Mouse (Mus musculus): ENCODE results near the gene Dnah8.

The Dnah8 gene

DNA sequence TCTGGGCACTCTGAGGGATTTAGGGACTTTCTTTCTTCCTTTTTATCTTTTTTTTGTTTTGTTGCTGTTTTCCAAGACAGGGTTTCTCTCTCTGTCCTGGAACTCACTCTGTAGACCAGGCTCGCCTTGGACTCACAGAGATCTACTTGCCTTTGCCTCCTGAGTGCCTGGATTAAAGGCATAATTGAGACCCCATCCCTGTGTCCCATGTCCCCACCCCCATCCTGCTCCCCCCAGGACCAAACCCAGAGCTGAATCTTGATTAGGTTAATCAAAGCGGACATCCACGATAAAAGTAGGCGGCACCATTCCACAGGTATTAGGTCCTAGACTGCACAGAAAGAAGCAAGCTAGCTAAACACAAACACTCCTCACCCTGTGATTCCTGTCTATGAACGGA is 19.2 kb upstream of the Dnah8 start:
- CTCF ChIA-PET = interaction anchor here in 2 of 4 experiments (0.5 to 2.4 kb wide), 9 partner anchors 16 to 542 kb away, joined by 3 to 8 read pairs (median 4); no protein-coding TSS in a partner anchor
- POLR2A ChIA-PET = interaction anchor here in 3 of 4 experiments (0.6 to 10.5 kb wide), 12 partner anchors 8 to 1076 kb away, joined by 3 to 280 read pairs (median 4); no protein-coding TSS in a partner anchor

DNA sequence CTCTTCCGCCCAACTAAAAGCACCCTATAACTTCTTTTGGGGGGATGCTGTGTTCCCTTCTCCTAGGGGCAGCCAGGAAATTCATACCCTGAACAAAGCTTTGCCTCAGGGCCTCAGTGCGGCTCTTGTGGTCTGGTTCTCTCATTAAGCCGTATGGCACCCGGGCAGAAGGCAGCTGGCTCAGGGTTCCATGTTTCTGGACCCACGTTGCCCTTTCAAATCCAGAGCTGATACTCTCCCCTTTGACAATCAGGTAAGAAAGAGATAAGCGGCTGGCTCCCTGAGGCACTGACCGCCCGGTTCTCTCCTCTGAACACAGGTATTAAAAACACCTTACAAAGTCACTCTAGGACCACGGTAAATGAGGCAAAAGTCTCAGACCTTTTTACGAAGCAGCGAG is 17.9 kb upstream of the Dnah8 start:
- CTCF ChIA-PET = interaction anchor here (0.6 to 2.5 kb wide), 21 partner anchors 8 to 844 kb away, joined by 3 to 9 read pairs (median 4); no protein-coding TSS in a partner anchor
- POLR2A ChIA-PET = interaction anchor here (0.6 to 10.5 kb wide), 27 partner anchors 9 to 317 kb away, joined by 3 to 280 read pairs (median 3); no protein-coding TSS in a partner anchor

DNA sequence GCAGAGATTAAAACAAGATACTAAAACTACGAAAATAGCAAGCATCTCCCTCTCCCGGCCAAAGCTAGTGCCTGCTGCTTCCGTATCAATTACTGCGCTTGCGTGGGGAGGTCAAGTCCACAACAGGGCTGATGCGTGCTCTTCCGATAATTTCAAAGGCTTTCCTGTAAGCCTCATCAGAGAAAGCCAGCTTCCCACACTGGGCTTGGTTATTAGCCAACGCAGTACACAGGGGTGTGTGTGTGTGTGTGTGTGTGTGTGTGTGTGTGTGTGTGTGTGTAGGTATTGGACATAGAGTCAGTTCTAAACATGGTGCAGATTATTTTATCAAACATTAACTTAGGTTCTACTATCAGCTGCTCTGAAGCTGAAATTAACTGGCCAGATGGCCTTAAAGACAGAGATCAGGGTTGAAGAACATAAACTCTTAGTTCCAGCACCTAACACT is 17.5 kb upstream of the Dnah8 start:
- CTCF ChIA-PET = interaction anchor here (0.6 to 2.5 kb wide), 20 partner anchors 9 to 1344 kb away, joined by 3 to 9 read pairs (median 4); no protein-coding TSS in a partner anchor

DNA sequence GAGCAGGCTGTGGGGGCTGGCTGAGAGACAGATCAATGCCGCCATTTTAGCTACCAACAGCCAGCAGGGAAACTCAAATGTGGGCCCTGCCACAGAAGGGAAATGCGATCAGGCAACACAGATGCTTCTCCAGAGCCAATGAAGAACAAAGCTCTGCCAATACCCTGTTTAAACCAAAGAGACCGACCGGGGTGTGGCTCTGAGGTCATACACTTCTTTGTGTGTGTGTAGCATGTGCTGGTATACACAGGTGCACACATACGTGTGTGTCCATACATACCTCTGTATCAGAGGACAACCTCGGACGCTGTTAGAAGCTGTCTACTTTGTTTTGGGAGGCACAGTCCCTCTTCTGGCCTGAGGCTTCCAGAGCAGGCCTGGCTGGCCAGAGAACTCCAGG is 16.8 kb upstream of the Dnah8 start:
- ChIA-PET POLR2A (interaction anchor here (0.6 to 10.5 kb wide), 25 partner anchors 10 to 1340 kb away, joined by 3 to 280 read pairs (median 4); no protein-coding TSS in a partner anchor), CTCF (interaction anchor here (0.5 to 2.5 kb wide), 14 partner anchors 11 to 1344 kb away, joined by 3 to 9 read pairs (median 4); no protein-coding TSS in a partner anchor)

More for the DNA sequence above, 17.5 kb upstream of the Dnah8 start:
- POLR2A ChIA-PET = interaction anchor here (0.6 to 10.5 kb wide), 31 partner anchors 9 to 964 kb away, joined by 3 to 280 read pairs (median 3); no protein-coding TSS in a partner anchor

DNA sequence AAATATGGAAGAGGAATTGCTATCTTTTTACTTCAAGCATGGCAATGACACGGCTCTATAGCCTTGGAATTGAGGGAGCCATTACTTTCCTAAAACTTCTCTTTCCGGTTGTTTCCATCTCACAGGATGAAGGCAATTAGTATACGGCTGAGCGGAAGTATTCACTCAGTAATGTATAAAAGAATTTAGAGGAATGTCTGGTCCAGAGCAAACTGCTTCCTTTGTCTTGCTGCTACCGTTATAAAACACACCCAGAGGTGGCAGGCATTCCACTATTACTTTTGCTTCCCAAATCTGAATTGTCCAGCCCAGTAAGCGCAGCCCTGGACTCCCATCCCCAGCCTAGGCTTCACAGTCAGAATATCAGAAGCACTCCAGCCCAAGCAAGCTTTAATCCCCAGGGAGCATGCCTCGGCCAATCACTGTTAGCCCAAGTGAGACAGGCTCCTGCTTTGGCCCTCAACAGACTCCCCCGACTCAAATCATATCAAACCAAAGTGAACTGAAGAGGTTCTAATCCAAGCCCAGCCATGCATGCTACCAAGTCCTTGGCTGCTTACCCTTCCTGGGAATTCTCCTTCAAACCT is 16.2 kb upstream of the Dnah8 start:
- CTCF ChIA-PET = interaction anchor here in 2 of 4 experiments (0.5 to 2.5 kb wide), 7 partner anchors 40 to 1003 kb away, joined by 3 to 9 read pairs (median 5); no protein-coding TSS in a partner anchor
- POLR2A ChIA-PET = interaction anchor here in 2 of 4 experiments (0.6 to 10.5 kb wide), 11 partner anchors 11 to 97 kb away, joined by 3 to 280 read pairs (median 4); no protein-coding TSS in a partner anchor

DNA sequence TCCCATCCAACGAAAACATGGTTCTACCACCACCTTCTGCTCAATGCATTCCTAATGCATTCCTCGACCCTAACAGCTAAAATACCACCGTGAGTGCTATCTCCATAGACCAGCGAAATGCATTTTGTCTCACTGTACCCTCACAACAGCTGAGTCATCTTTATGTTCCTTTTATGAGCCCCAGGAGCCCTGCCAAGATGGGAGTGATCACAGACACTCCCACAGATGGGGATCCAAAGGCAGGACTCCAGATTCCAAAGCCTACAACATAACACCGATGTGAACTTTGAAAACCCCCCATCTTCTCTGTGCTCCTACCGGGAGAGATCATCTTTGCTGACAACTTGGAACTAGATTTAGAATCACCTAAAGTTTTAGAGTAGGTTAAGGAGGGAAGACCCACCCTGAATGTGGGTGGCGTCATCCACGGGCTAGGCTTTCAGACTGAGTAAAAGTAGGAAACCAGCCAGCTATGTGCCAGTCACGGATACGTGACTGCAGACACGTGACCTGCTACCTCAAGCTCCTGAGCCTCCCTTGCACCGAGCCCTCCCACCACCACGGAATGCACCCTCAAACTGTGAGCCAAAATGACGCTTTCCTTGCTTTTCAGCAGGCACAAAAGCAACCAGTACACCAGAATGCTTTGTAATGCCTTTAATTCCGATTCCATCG is 14.7 kb upstream of the Dnah8 start:
- ChIA-PET POLR2A (interaction anchor here in 3 of 4 experiments (0.6 to 10.5 kb wide), 45 partner anchors 8 to 1715 kb away, joined by 3 to 280 read pairs (median 3); no protein-coding TSS in a partner anchor), CTCF (interaction anchor here in 3 of 4 experiments (0.6 to 1.7 kb wide), 20 partner anchors 9 to 424 kb away, joined by 3 to 8 read pairs (median 3); no protein-coding TSS in a partner anchor)

DNA sequence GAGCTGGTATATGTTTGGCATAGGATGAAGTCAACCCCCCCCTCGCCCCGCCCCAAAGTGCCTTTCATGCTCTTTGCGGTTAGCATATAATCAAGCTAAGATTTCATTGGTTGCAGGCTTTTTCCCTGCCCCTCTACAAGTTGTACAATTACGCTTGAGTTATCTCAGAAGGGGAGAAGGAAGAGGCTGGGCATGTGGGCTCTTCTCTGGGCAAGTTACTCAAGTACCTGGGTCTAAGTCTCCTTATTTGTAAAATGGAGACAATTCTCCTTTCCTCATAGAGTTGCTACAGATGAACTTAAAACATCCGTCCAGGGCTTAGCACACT is 14.2 kb upstream of the Dnah8 start:
- ChIA-PET CTCF (interaction anchor here in 3 of 4 experiments (0.6 to 1.7 kb wide), 19 partner anchors 8 to 423 kb away, joined by 3 to 8 read pairs (median 3); no protein-coding TSS in a partner anchor), POLR2A (interaction anchor here in 3 of 4 experiments (0.6 to 10.5 kb wide), 45 partner anchors 8 to 1715 kb away, joined by 3 to 280 read pairs (median 4); no protein-coding TSS in a partner anchor)

DNA sequence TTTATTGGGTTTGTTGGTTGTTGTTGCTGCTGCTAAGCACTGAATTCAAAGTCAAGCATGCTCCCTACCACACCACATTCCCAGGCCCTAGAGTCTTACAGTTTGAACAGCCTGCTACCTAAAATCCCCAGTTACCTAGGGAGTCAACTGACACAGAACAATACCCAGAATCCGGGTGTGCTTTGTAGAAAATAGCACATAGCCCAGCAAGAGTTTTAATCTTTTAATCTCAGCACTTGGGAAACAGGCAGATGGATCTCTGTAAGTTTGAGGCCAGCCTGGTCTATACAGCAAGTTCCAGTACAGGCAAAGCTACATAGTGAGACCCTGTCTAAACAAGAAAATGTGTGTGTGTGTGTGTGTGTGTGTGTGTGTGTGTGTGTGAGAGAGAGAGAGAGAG is 13.4 kb upstream of the Dnah8 start:
- POLR2A ChIA-PET = interaction anchor here (0.6 to 10.5 kb wide), 14 partner anchors 9 to 1900 kb away, joined by 3 to 280 read pairs (median 6); no protein-coding TSS in a partner anchor
- CTCF ChIA-PET = interaction anchor here in 1 of 4 experiments (1.8 kb wide), 1 partner anchor 11 kb away, joined by 12 read pairs; no protein-coding TSS in a partner anchor

DNA sequence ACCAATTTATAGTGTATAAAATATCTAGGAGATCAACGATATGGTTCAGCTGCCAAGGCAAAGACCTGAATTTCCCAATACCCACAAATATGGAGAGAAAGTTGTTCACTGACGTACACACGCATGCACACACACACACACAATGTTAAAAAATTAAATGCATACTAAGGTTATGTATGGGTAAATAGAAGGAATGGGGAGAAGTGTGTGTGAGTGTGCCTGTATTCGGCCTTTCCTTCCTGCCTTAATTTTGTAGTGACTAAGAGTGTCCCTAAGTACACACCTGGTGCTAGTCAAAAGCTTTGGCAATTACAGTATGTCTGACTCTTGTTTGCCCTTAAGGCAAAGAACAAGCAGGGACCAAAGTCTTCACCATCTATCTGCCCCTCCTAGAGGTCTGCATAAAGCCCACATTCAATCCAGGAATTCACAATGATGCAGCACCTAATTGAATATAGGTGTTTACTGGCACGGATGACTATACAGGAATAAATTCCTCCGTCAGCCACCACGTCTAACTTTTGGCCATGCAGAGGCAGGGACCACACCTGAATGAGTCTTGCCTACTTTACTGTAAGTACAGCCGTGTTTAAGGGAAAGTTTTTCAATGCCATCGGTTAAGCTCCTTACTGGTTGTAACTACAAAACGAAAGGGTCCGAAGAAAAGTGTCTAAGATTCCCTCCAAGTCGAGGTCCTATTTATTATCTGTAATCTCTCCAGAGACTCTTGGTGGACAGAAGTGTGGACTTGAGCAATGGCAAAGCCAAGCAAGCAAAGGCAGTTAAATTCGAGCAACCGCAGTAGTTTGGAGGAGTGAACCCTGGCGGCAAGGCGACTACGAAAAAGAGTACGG is 12.7 kb upstream of the Dnah8 start:
- ChIA-PET POLR2A (interaction anchor here in 3 of 4 experiments (0.6 to 10.5 kb wide), 26 partner anchors 8 to 696 kb away, joined by 3 to 280 read pairs (median 5); partner anchors contain the start of gene Btbd9 (in 1 of the 3)), CTCF (interaction anchor here in 3 of 4 experiments (0.5 to 1.8 kb wide), 7 partner anchors 10 to 108 kb away, joined by 3 to 12 read pairs (median 4); no protein-coding TSS in a partner anchor)

DNA sequence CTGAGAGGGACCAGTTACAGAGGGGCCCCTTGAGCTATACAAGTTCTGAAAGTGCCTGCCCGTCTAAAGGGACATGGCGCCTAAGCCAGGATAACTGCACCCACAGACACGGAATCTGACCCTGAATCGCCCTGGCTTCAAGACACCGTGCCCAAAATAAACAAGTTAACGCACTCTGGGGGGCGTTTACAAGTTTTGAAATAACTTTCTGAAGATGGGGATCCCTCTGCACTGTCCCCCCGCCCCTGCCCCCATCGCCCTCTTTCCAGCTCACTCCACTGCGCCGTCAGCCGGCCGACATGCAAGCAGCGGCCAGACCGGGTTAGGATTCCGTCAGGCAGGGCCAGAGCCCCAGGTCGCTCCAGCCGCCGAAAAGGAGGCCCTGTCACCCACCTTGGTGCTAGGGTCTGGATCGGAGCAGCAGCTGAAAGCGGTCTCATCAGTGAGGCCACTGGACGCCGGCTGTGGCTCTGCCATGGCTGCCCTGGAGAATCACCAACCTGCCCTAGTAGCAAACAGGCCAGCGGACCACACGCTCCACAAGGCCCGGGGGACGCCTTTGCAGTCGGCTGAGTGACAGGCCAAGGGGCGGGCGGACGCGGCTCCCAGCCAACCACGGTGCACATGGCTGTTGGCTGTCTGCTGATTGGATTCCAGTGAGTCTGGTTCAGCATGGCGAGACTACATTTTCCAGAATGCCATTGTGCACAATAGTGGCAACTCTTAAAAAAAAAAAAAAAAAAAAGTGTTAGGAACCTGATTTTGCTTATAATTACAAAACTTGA is 11.9 kb upstream of the Dnah8 start:
- ChIA-PET CTCF (interaction anchor here (0.5 to 1.8 kb wide), 14 partner anchors 9 to 1266 kb away, joined by 3 to 12 read pairs (median 4); no protein-coding TSS in a partner anchor), POLR2A (interaction anchor here (0.6 to 10.5 kb wide), 37 partner anchors 8 to 1044 kb away, joined by 3 to 280 read pairs (median 4); partner anchors contain the start of gene Btbd9 (in 1 of the 4))

DNA sequence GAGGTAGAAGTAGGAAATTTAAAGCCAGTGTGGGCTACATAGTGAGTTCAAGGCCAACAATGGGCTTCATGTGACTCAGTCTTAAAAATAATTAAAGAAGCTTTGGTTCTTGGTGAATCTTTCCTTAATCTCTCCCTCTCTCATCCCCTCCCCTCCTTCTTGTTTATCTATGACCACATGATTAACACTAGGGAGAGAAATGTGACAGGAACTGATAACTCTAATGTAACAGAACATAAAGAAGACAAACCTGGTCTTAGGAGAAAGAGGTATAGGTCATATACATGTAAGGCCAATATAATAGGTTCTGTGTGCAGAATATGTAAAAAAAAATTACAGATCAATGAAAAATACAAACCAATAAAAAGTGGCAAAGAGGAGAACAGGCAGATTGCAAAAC is 10.8 kb upstream of the Dnah8 start:
- POLR2A ChIA-PET = interaction anchor here (0.6 to 10.5 kb wide), 19 partner anchors 6 to 796 kb away, joined by 3 to 280 read pairs (median 5); no protein-coding TSS in a partner anchor
- CTCF ChIA-PET = interaction anchor here in 3 of 4 experiments (0.6 to 1.1 kb wide), 5 partner anchors 8 to 1265 kb away, joined by 3 to 5 read pairs (median 4); no protein-coding TSS in a partner anchor

DNA sequence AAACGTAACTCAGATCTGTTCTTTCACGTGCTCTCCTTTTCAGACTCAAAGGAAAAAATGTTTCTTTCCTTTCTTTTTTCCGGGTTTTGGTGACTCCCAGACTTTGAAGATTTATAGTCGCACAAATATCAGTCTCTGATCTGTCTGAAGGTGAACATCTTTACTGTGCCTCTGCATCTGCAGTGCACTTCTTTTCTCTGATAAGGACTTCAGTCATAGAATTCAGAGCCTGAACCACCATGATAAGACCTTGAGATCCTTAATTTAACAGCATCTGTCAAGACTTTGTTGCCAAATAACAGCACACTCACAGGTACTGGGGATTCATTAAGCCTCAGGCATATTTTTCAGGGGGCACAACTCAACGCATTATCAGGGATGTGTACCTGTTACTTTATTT is 8.0 kb upstream of the Dnah8 start:
- POLR2A ChIA-PET = interaction anchor here in 1 of 4 experiments (1.1 to 6.9 kb wide), 2 partner anchors 6 to 17 kb away, joined by 3 to 105 read pairs; no protein-coding TSS in a partner anchor
- CTCF ChIA-PET = no interaction called here

DNA sequence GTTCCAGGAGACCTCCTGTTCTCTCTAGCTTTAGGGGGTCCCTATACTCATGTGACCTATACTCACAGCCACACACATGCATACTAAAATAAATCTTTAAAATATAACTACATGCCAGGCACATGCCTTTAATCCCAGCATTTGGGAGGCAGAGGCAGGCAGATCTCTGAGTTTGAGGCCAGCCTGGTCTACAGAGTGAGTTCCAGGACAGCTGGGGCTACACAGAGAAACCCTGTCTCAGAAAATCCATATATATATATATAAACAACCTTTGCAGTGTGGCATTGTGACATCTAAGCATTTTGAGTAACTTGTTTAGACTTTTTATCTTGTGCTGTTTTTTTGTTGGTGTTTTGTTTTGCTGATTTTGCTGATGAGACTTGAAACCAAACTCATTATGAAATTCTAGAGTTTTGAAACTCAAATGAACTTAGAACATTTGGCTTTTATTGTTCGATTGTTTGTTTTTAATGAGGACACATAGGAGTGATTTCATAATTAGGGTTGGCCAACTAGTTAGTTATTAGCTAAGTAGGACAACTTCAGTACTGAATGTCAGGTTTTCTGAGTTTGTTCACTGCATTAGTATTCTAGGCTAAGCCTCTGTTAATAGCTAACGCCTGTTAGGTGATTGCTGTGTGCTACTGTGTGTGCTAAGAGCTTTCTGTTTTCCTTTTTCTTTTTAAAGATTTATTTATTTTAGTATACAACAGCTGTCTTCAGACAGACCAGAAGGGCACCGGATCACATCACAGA is 5.8 kb upstream of the Dnah8 start:
- ChIA-PET POLR2A (interaction anchor here (0.5 to 6.9 kb wide), 26 partner anchors 8 to 1692 kb away, joined by 3 to 105 read pairs (median 3); no protein-coding TSS in a partner anchor), CTCF (interaction anchor here (0.5 to 1.8 kb wide), 15 partner anchors 9 to 884 kb away, joined by 3 to 4 read pairs (median 3); no protein-coding TSS in a partner anchor)

DNA sequence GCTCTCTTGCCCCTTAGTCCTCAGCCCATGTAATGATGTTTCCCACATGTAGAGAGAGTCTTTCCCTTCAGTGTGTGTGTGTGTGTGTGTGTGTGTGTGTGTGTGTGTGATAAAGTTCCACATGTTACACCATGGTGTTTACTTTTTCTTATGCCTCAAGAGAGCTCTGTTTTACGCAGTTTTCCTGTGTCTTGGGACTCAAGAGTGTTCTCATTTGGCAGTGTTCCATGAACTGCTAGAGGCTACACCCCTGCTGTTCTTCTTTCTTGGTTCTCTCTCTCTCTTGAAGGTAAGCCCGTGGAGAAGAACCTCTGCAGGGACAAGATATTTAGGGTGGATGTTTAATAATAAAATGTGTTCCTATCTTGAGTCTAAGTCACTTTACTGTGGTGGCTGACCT is 5.0 kb upstream of the Dnah8 start:
- ChIA-PET CTCF (interaction anchor here (0.6 to 1.8 kb wide), 11 partner anchors 8 to 885 kb away, joined by 3 to 4 read pairs (median 3); no protein-coding TSS in a partner anchor), POLR2A (interaction anchor here in 3 of 4 experiments (0.7 to 6.9 kb wide), 19 partner anchors 9 to 182 kb away, joined by 3 to 105 read pairs (median 3); no protein-coding TSS in a partner anchor)

DNA sequence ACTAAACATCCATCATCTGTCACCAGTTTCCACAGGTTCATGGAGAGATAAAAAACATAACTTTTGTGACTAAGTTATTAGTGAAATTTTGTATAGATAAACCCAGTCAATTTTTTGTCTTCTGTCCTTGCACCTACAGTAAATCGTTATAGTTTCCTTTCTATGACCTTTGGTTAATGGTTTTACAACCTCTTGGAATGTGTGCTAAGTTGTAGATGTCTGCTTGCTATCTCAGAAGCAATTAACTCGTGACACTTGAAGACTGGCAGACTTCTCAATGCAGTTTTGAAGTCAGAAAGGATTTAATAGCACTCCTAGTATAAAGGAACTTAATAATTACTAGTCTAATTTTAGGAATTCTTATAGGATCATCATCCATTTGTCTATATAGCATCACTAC is 3.6 kb upstream of the Dnah8 start:
- POLR2A ChIA-PET = interaction anchor here in 1 of 4 experiments (1.1 to 6.9 kb wide), 3 partner anchors 11 to 18 kb away, joined by 3 to 105 read pairs (median 6); no protein-coding TSS in a partner anchor
- CTCF ChIA-PET = no interaction called here

DNA sequence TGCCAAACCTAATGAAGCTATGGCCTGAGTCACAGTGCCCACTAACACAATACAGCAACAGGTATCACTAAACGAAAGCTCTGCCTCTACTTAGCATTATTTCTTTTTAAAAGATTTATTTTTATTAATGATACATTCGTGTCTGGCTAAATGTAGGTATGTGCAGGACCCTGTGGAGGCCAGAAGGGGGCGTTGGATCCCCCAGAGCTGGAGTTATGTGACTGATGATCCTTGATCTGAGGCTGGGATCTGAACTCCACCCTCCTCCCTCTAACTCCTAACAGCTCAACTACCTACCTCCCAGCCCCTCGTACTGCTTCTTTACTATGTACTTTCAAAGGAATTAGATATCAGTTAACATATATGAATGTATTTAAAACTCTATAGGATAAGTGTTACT is 2.7 kb upstream of the Dnah8 start:
- CTCF ChIA-PET = interaction anchor here (0.6 to 2.0 kb wide), 25 partner anchors 8 to 341 kb away, joined by 3 to 14 read pairs (median 5); no protein-coding TSS in a partner anchor
- POLR2A ChIA-PET = interaction anchor here (0.6 to 6.9 kb wide), 18 partner anchors 10 to 70 kb away, joined by 3 to 105 read pairs (median 3); no protein-coding TSS in a partner anchor
